Mouse (Mus musculus) B cell, adult 2 months (primary cell): Measurements from ENCODE around the gene Srm.

Source experiments
- DNase-seq, 2 experiments: peaks; one replicate each; pipeline ENCODE4 v3.0.0; 2022

Gene Srm

GRCm38 (mm10) chr4:148639455-148639854 is 48.2 kb downstream of the Srm start:
- DNase-seq, result no peak

- no peak for DNase-seq
Observed at GRCm38 (mm10) chr4:148641121-148641520, 49.8 kb downstream of the Srm start.

GRCm38 (mm10) chr4:148643291-148644156 is 52.2 kb downstream of the Srm start, which contains the start of gene Gm572:
Gm572 (plus strand) TSS chr4:148643317.
- no peak for DNase-seq

- peak; percentile 84 to 87 for DNase-seq
Observed at GRCm38 (mm10) chr4:148644157-148644511, 52.8 kb downstream of the Srm start.
